Mouse (Mus musculus) stomach, embryonic 14.5 days (tissue): Measurements from ENCODE around the gene Morn5. TPM values are rescaled to one million over a fixed set of nuclear protein-coding genes. Genes with fewer than 3 reads are reported as not detected.

Source experiments
- ATAC-seq: fragments of 200-750 bp; cut with Nextera tagmentation; 2 replicates; pipeline ENCODE4 v1.8.0; 2017; ENCODE audit warnings: low read depth, moderate TSS enrichment; ENCODE audit not compliant: insufficient number of reproducible peaks, insufficient read depth, low FRiP score
- H3K27ac ChIP-seq: fragments of 300-500 bp; sonication (generic); 2 replicates; pipeline ENCODE4 v1.5.1; 2014; ENCODE audit warnings: mild to moderate bottlenecking, low read length, moderate library complexity, mixed read lengths
- H3K27me3 ChIP-seq: fragments of 300-500 bp; sonication (generic); 2 replicates; pipeline ENCODE4 v1.6.1; 2014; ENCODE audit warnings: low read length, control low read depth, mixed read lengths; ENCODE audit not compliant: control insufficient read depth, insufficient read depth
- H3K36me3 ChIP-seq: fragments of 300-500 bp; sonication (generic); 2 replicates; pipeline ENCODE4 v1.6.1; 2014; ENCODE audit warnings: mild to moderate bottlenecking, control low read depth, low read length, moderate library complexity, mixed read lengths; ENCODE audit not compliant: control insufficient read depth, insufficient read depth
- H3K4me1 ChIP-seq: fragments of 300-500 bp; sonication (generic); 2 replicates; pipeline ENCODE4 v1.6.1; 2014; ENCODE audit warnings: low read length, control low read depth, mixed read lengths; ENCODE audit not compliant: control insufficient read depth, insufficient read depth
- H3K4me2 ChIP-seq: fragments of 300-500 bp; sonication (generic); replicated peaks from 2 replicates; pipeline ENCODE4 v1.6.1; 2014; ENCODE audit warnings: low read depth, low read length, control low read depth
- H3K4me3 ChIP-seq: fragments of 300-500 bp; sonication (generic); 2 replicates; pipeline ENCODE4 v1.5.1; 2014; ENCODE audit warnings: low read depth, low read length, control low read depth
- H3K9ac ChIP-seq: fragments of 300-500 bp; sonication (generic); replicated peaks from 2 replicates; pipeline ENCODE4 v1.6.1; 2014; ENCODE audit warnings: low read depth, mild to moderate bottlenecking, control low read depth, low read length, moderate library complexity, mixed read lengths
- H3K9me3 ChIP-seq: fragments of 300-500 bp; sonication (generic); 2 replicates; pipeline ENCODE4 v1.6.1; 2016; ENCODE audit warnings: low read depth, low read length, control low read depth; ENCODE audit not compliant: control insufficient read depth
- WGBS: fragments of 180-500 bp; shearing (Covaris S2); extraction: QIAGEN DNeasy Blood & Tissue Kit; methylation state at CpG from one replicate; pipeline ENCODE4 v1.1.7; 2014; 5-methylcytosine and 5-hydroxymethylcytosine counted together
- polyA plus RNA-seq: library from polyadenylated mRNA; unstranded; fragments of >200 nt; fragmentation: Nextera tagmentation; extraction: Ambion mirVana; gene quantifications from 2 replicates; pipeline ENCODE4 v1.2.1, GENCODE M21; 2014

Morn5 gene
- polyA plus RNA-seq, 1 experiment from 2014 or later = not detected

- WGBS = under 1% methylated on average over 32 of the region's 32 CpGs
- Histone ChIP-seq H3K9me3 (no peaks in the 10 kb centered on the region), H3K4me1 (peaks cover 23% of the 10 kb centered on the region), H3K4me2 (peak overlapping the region; percentile 71), H3K4me3 (peak overlapping the region; percentile 30), H3K36me3 (no peaks in the 10 kb centered on the region), H3K27ac (no peak overlapping the region), H3K9ac (no peak overlapping the region), H3K27me3 (peaks cover 69% of the 10 kb centered on the region)
- ATAC-seq = no peak
Observed at GRCm38 (mm10) chr2:36104436-36104955, 55.2 kb downstream of the Morn5 start.

GRCm38 (mm10) chr2:36104956-36105741 is 55.9 kb downstream of the Morn5 start, which contains the start of gene Lhx6:
Gene Lhx6, minus strand, starts transcription at chr2:36105408.
- Histone ChIP-seq H3K27me3 (peaks cover 63% of the 10 kb centered on the region), H3K4me2 (peak within 1 kb of the TSS; percentile 71), H3K4me3 (peak within 1 kb of the TSS; percentile 30), H3K27ac (no peak within 1 kb of the TSS), H3K9ac (no peak within 1 kb of the TSS), H3K9me3 (no peaks in the 10 kb centered on the region), H3K4me1 (peaks cover 23% of the 10 kb centered on the region), H3K36me3 (no peaks in the 10 kb centered on the region)
- WGBS = under 1% methylated on average over 54 of the region's 58 CpGs
- ATAC-seq = peak; percentile 51; the same call in 1 of the 2 replicates

GRCm38 (mm10) chr2:36108615-36109014 is 59.4 kb downstream of the Morn5 start:
- Histone ChIP-seq H3K9me3 (no peaks in the 10 kb centered on the region), H3K9ac (no peak overlapping the region), H3K27me3 (peaks cover 30% of the 10 kb centered on the region), H3K27ac (no peak overlapping the region), H3K4me3 (no peak overlapping the region), H3K36me3 (no peaks in the 10 kb centered on the region), H3K4me2 (no peak overlapping the region), H3K4me1 (peaks cover 14% of the 10 kb centered on the region)
- ATAC-seq = no peak
- WGBS = 10% methylated on average over 7 of the region's 7 CpGs

GRCm38 (mm10) chr2:36112632-36113031 is 63.4 kb downstream of the Morn5 start:
- H3K4me2 ChIP-seq = no peak overlapping the region
- WGBS = 67% methylated on average over 3 of the region's 3 CpGs
- peaks cover 4% of the 10 kb centered on the region for H3K27me3 ChIP-seq
- H3K9ac ChIP-seq = no peak overlapping the region
- no peaks in the 10 kb centered on the region for H3K9me3 ChIP-seq
- H3K27ac ChIP-seq = no peak overlapping the region
- peaks cover 17% of the 10 kb centered on the region for H3K36me3 ChIP-seq
- no peaks in the 10 kb centered on the region for H3K4me1 ChIP-seq
- H3K4me3 ChIP-seq = no peak overlapping the region
- ATAC-seq = no peak

GRCm38 (mm10) chr2:36126795-36127429 is 77.7 kb downstream of the Morn5 start:
- WGBS = 88% methylated on average over 9 of the region's 9 CpGs
- Histone ChIP-seq H3K4me2 (no peak overlapping the region), H3K27me3 (no peaks in the 10 kb centered on the region), H3K9ac (no peak overlapping the region), H3K4me3 (no peak overlapping the region), H3K9me3 (no peaks in the 10 kb centered on the region), H3K27ac (no peak overlapping the region), H3K36me3 (peaks cover 62% of the 10 kb centered on the region), H3K4me1 (no peaks in the 10 kb centered on the region)
- no peak for ATAC-seq

- no peaks in the 10 kb centered on the region for H3K27me3 ChIP-seq
- H3K36me3 ChIP-seq = peaks cover 63% of the 10 kb centered on the region
- H3K4me3 ChIP-seq = no peak overlapping the region
- H3K27ac ChIP-seq = no peak overlapping the region
- no peaks in the 10 kb centered on the region for H3K9me3 ChIP-seq
- 77% methylated on average over 4 of the region's 4 CpGs for WGBS
- H3K4me1 ChIP-seq = no peaks in the 10 kb centered on the region
- ATAC-seq = no peak
- no peak overlapping the region for H3K4me2 ChIP-seq
- no peak overlapping the region for H3K9ac ChIP-seq
Observed at GRCm38 (mm10) chr2:36127973-36128372, 78.7 kb downstream of the Morn5 start.

- Histone ChIP-seq H3K9me3 (no peaks in the 10 kb centered on the region), H3K27me3 (no peaks in the 10 kb centered on the region), H3K4me2 (no peak overlapping the region), H3K9ac (no peak overlapping the region), H3K27ac (no peak overlapping the region), H3K36me3 (peaks cover 68% of the 10 kb centered on the region), H3K4me3 (no peak overlapping the region), H3K4me1 (no peaks in the 10 kb centered on the region)
- 85% methylated on average over 3 of the region's 3 CpGs for WGBS
- no peak for ATAC-seq
Observed at GRCm38 (mm10) chr2:36129051-36129450, 79.8 kb downstream of the Morn5 start.
